Mouse (Mus musculus) left cerebral cortex, adult 18-20 months (tissue): ENCODE results near the gene Zfp46. TPM values are rescaled to one million over a fixed set of nuclear protein-coding genes. Genes with fewer than 3 reads are reported as not detected.
A peak's percentile ranks its signal among the peaks of the same experiment; 100 is the strongest.

Experiments
- DNase-seq, 2 experiments: peaks; one replicate each; pipeline ENCODE4 v3.0.0; 2021 to 2022; ENCODE audit warnings: low spot score in 2 of 2, mixed read lengths in 1 of 2
- total RNA-seq, 2 experiments: library from RNA; stranded (reverse); gene quantifications; 2 replicates each; pipeline ENCODE4 v1.2.3; 2021

Zfp46 gene
- total RNA-seq, 2 experiments from 2014 or later, result 41.5 to 43.6 TPM

- no peak for DNase-seq
Observed at GRCm38 (mm10) chr4:136263555-136263954, 20.9 kb upstream of the Zfp46 start.

GRCm38 (mm10) chr4:136266716-136267343 is 17.7 kb upstream of the Zfp46 start:
- no peak for DNase-seq

- DNase-seq, result no peak
Observed at GRCm38 (mm10) chr4:136268912-136269311, 15.6 kb upstream of the Zfp46 start.

- no peak for DNase-seq
Observed at GRCm38 (mm10) chr4:136270648-136271047, 13.8 kb upstream of the Zfp46 start.

- DNase-seq, result no peak
Observed at GRCm38 (mm10) chr4:136281097-136281496, 3.4 kb upstream of the Zfp46 start.

GRCm38 (mm10) chr4:136281611-136282010 is 2.9 kb upstream of the Zfp46 start:
- DNase-seq, result peak; percentile 59 to 78

- DNase-seq, result no peak
Observed at GRCm38 (mm10) chr4:136282621-136283480, 1.6 kb upstream of the Zfp46 start.

- no peak for DNase-seq
Observed at GRCm38 (mm10) chr4:136283783-136284182, 700 bp upstream of the Zfp46 start.

GRCm38 (mm10) chr4:136284891-136285290 is 408 bp downstream of the Zfp46 start:
- no peak for DNase-seq

GRCm38 (mm10) chr4:136285348-136285810 is 896 bp downstream of the Zfp46 start:
- DNase-seq, result peak; percentile 91 to 94

- peak; percentile 94 to 96 for DNase-seq
Observed at GRCm38 (mm10) chr4:136285811-136286371, 1.4 kb downstream of the Zfp46 start.

GRCm38 (mm10) chr4:136289918-136290780 is 5.7 kb downstream of the Zfp46 start:
- DNase-seq, result no peak

GRCm38 (mm10) chr4:136290781-136291595 is 6.5 kb downstream of the Zfp46 start:
- DNase-seq, result no peak

GRCm38 (mm10) chr4:136291692-136292091 is 7.2 kb downstream of the Zfp46 start:
- no peak for DNase-seq

- DNase-seq, result no peak
Observed at GRCm38 (mm10) chr4:136295941-136296340, 11.5 kb downstream of the Zfp46 start.

GRCm38 (mm10) chr4:136302462-136302861 is 18.0 kb downstream of the Zfp46 start:
- no peak for DNase-seq

GRCm38 (mm10) chr4:136304181-136304580 is 19.7 kb downstream of the Zfp46 start:
- DNase-seq, result no peak

GRCm38 (mm10) chr4:136308355-136308754 is 23.9 kb downstream of the Zfp46 start:
- DNase-seq, result no peak

- DNase-seq, result no peak
Observed at GRCm38 (mm10) chr4:136309780-136310179, 25.3 kb downstream of the Zfp46 start.
